Mouse (Mus musculus): ENCODE results near the gene D10Wsu102e.

DNA sequence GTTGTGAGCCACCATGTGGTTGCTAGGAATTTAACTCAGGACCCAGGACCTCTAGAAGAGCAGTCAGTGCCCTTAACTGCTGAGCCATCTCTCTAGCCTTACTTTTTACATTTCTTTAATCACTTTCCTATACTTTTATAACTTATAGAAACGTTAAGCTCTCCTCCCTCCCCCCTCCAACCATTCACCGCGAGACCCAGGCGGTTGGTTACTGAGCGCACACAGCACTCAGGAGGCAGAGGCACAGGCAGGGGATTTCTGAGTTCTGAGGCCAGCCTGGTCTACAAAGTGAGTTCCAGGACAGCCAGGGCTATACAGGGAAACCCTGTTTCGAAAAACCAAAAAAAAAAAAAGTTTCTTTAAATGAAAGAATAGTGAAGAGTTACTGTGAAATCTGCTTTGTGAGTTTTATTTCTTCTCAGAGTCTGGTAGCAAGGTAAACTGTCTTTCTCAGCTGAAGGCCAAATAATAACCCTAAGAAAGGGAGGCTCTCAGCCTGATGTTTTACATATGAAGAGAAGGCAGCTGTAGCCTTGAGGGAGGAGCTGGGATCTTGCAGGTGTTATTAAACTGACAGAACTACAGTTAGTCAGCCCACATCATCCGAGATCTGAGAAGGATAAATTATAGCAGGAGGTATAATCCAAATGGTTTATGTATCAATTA lies 14.2 kb upstream of the D10Wsu102e start:
- TF ChIP-seq CTCF (IDR thresholded peaks at IDR 0.05) (no peak), EP300 (IDR thresholded peaks at IDR 0.05) (no peak)

All from lung, postnatal 0 days (tissue).